Mouse (Mus musculus): ENCODE measurements around the gene Atp6v1c2.

DNA sequence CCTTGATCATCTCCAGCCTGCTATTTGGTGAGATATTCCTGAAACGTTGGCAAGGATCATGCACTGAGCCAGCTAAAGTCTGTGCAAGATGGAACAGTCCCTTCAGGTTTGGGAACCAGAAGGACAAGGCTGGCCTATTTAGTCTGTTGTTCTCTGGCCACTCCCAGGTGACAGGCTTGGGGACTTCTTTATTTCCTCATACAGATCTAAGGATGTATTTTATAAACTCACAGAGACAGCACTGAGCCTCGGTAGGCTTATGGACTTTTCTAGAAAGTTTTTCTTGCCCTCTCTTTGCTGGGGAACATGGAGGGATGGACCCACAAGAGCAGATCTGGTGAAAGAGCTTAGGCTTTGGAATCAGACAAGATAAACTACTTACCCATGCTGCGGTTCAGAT, at the start of gene Atp6v1c2:
- no peak for TF ChIP-seq GATA1 (IDR thresholded peaks at IDR 0.05; ENCODE audit: borderline replicate concordance, low read length)
- TF ChIP-seq FLI1 (IDR thresholded peaks at IDR 0.05; ENCODE audit: low read length) = no peak
